ENCODE assay signal across 11 mouse cellular contexts in the genomic region with DNA sequence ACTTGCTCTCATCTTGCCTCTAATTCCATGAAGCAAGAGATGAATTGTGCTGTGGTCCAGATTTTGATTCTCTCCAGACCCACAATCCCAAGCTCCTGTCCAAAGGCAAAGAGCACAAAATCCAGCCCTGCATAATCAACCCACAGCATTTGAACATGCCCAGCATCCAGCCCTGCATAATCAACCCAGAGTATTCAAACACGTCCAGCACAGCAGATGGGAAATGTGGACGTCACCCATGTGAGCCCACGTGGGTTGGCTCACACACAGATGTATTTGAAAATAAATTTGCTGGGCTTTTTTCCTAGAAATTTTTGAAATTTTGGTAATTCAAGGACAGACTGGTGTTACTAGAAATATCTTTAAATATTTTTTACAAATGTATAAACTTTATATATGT. TPM values are rescaled to one million over a fixed set of nuclear protein-coding genes. Genes with fewer than 3 reads are reported as not detected.
DNase-seq lines count a peak whose midpoint lies in the region; ATAC-seq lines count a peak whose summit lies in the region.
"Had no signal": no experiment of that assay in that cellular context is flagged by ENCODE, and none has a peak within 500 bp of the region (broad histone marks: within the 10 kb centered on the region; RNA-seq: fewer than 3 reads in every experiment).

No protein-coding gene starts in this region.

- ATAC-seq in cerebellum, adult (ENCODE audit: insufficient number of reproducible peaks, low FRiP score, low TSS enrichment): no peak
- ATAC-seq: forebrain, embryonic 15.5 days had no signal

- intact Hi-C loops in heart, postnatal 36 days (cut with DNase I): no loop called here

- DNase-seq in cerebellum, postnatal 14 days: peak; percentile 27 to 29
- DNase-seq in lung, postnatal 14 days: peak; percentile 4
- no peak for DNase-seq in lung, adult 18-20 months
- peak; percentile 27 to 37 for DNase-seq in layer of hippocampus, postnatal 36 days
- peak; percentile 46 for DNase-seq in right cerebral cortex, postnatal 25 days
- no peak for DNase-seq in adrenal gland, adult 18-20 months (ENCODE audit: low spot score in 2 of 2)
- DNase-seq in heart, postnatal 36 days: no peak
- DNase-seq: cerebellum, adult 11 months had no signal

RNA-seq across cellular contexts. Expression of a gene that starts 5.6 kb away (rescaled TPM):
- under 1 TPM in 1 of 2 experiments, not detected in 1; 0.20 TPM for total RNA-seq in layer of hippocampus, postnatal 36 days (2021)
- not detected for total RNA-seq in adrenal gland, adult 18-20 months (2021)
- not detected for total RNA-seq in heart, postnatal 36 days (2021)
- total RNA-seq: ES-E14 had no signal

RNA-seq across cellular contexts. Expression of a gene that starts 9.6 kb away (rescaled TPM):
- total RNA-seq in layer of hippocampus, postnatal 36 days (2021): not detected
- total RNA-seq in adrenal gland, adult 18-20 months (2021): not detected
- not detected for total RNA-seq in heart, postnatal 36 days (2021)
- total RNA-seq: ES-E14 had no signal

RNA-seq across cellular contexts. Expression of a gene that starts 19.2 kb away (rescaled TPM):
- total RNA-seq in layer of hippocampus, postnatal 36 days (2021): under 1 TPM; 0.45 to 0.48 TPM
- total RNA-seq in adrenal gland, adult 18-20 months (2021): not detected
- total RNA-seq in heart, postnatal 36 days (2021): not detected
- total RNA-seq: ES-E14 had no signal

RNA-seq across cellular contexts. Expression of a gene that starts 34.4 kb away (rescaled TPM):
- not detected for total RNA-seq in layer of hippocampus, postnatal 36 days (2021)
- not detected for total RNA-seq in adrenal gland, adult 18-20 months (2021)
- total RNA-seq in heart, postnatal 36 days (2021): not detected
- total RNA-seq: ES-E14 had no signal

RNA-seq across cellular contexts. Expression of a gene that starts 39.6 kb away (rescaled TPM):
- total RNA-seq in layer of hippocampus, postnatal 36 days (2021): not detected
- not detected for total RNA-seq in adrenal gland, adult 18-20 months (2021)
- total RNA-seq in heart, postnatal 36 days (2021): not detected
- total RNA-seq: ES-E14 had no signal

Comparison
In these comparisons a context has a peak if more than half of its experiments do, and no peak if none do; other contexts are left out.
1. DNase-seq: peak in cerebellum, postnatal 14 days (2 of 2), lung, postnatal 14 days (single experiment), layer of hippocampus, postnatal 36 days (2 of 2) and right cerebral cortex, postnatal 25 days (single experiment); none in lung, adult 18-20 months (0 of 2), adrenal gland, adult 18-20 months (0 of 2) and heart, postnatal 36 days (0 of 2).